Mouse (Mus musculus): ENCODE measurements at regions not wholly inside any gene's neighbourhood (a gene's known extent, or its start where the extent isn't known, plus 50 kb on each side); places are given as distances from the start of the nearest gene placed in this dataset.

DNA sequence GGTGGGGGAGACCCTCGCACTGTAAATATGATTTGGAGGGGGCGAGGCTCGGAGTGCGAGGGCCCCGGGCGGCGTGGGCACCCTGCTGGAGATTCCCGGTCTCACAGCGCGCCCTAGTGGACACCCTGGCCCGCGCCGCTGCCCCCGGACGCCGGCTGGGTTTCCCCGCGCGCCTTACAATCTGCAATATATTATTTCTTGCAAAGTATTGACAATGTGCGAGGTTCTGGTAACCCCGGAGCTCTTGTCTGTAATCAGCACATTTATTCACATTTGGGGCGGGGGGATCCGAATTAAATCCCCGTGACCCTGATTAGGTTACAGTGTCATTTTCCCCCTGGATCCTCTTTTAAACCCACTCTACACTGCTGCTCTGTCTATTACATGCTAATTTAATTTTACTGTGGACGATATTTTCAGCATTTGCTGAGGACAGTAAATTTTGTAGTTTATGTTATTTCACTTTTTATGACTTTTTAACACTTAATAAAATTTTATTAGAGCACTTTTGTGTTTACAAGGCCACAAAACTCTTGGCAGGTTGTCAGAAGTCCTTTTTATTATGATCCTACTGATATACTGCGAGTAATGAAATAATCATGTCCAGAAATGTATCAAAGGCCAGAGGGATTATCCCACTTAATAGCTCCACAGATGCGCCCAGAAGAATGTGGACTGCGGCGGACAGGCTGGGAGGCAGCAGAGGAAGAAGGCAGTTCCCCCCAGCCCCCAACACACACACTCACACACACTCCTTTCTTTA lies 312.6 kb downstream of the Mtx2 start:
- CTCF ChIA-PET = interaction anchor here (0.5 kb wide), 1 partner anchor 178 kb away, joined by 4 read pairs; no protein-coding TSS in a partner anchor

DNA sequence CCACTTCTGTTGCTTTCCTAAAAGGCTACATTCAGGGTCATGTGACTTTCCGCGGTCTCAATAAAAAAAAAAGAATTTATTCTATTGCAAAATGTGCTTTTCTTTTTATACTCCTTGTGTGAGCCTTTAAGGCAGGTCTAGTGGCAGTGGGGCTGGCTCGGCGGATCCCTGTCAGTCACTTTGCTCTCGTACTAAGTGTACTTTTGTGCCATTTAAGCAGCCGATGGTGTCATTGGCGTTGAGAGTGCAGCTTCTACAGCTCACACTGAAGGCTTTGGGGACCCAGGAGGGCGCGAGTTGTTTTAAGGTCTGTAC lies 313.1 kb downstream of the Mtx2 start:
- CTCF ChIA-PET = interaction anchor here (0.5 to 0.7 kb wide), 2 partner anchors 17 to 179 kb away, joined by 3 to 4 read pairs; no protein-coding TSS in a partner anchor

DNA sequence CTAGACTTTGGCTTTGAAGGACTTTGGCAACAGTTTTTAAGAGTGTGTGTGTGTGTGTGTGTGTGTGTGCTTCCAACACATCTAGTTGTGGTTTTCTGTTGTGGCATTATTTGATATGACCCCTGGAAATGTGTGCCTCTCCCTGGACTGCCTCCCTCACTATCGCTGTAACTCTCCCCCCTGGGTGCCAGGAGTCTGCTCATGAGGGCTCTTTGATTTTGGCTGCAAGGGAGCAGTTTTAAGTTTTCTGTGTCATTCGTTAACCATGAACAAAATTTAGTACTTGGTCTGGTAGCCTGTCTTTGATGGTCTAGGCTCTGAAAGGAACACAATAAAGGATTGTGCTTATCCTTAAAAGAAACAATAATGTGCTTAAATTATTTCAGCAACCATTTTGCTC lies 313.9 kb downstream of the Mtx2 start:
- CTCF ChIA-PET = no interaction called here

DNA sequence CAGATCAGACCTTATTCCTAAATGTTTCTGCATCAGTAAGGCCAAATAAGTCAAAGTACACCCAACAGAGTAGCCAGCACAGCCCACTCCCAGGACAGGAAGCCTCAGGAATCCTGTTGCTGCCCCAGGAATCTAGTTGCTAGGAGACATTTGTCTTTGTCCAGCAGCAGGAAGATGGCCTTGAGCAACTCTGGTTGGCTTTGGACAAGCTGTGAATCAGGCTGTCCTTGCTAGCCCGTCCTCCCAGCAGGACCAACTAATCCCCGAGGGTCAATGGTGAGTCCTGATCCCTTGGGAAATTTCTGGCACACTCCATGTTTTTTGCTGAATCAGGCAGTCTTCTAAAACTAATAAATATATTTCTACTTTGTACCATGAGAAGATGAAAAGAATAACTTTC lies 317.1 kb downstream of the Mtx2 start:
- CTCF ChIA-PET = no interaction called here

DNA sequence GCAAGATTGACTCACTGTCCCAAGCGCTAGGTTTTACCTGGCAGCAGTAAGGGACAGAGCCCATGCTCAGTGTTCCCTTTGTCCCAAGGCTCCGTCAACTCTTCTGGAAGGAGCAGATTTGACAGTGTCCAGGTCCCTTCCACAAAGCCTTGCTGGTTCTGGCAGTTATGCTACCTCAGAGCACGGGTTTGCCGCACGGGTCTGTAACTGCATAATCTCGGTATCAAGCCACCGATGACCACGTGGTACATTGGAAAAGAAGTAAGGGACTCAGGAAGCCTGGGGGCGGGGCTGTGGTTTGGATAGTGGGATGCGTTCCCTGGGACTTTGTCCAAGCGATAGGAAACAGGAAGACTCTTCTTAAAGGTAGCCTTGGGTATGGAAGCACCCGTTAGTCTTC lies 319.3 kb downstream of the Mtx2 start:
- CTCF ChIA-PET = no interaction called here

DNA sequence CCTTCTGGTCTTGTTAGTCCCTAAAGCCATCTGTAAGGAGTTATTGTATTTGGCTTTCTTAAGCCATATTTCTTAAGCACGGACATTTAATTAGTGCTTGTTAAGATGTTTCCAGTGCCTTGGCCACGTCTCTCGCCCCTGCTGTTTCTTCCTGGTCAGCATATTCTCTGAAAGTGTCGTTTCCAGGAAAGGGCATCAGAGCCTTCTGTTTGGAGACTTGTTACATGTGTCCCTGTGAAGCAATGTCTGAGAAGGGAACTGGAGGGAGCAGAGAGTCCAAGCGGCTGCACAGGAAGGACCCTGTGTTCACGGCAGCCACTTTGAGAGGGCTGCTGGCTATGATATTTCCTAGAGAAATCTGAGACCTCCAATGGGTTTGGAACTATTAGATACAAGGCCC lies 320.7 kb downstream of the Mtx2 start:
- CTCF ChIA-PET = no interaction called here

DNA sequence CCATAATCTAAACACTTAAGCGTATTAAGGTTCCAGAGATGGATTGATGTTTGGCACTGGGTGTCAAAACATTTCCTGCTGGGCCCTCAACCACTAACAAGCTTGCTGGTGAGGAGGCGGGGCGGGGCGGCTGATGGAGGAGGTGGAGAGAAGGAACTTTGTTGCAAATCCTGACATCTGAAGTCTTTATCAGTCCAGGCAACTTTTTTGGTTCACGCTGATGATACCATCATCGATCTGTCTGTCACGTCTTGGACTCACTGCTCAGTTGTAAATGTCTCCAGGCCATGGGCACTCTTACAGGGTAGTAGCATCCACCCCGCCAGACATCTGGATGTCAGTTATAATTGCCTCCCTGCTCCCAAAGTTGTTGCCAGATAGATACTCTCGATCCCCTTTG lies 321.8 kb downstream of the Mtx2 start:
- CTCF ChIA-PET = no interaction called here

DNA sequence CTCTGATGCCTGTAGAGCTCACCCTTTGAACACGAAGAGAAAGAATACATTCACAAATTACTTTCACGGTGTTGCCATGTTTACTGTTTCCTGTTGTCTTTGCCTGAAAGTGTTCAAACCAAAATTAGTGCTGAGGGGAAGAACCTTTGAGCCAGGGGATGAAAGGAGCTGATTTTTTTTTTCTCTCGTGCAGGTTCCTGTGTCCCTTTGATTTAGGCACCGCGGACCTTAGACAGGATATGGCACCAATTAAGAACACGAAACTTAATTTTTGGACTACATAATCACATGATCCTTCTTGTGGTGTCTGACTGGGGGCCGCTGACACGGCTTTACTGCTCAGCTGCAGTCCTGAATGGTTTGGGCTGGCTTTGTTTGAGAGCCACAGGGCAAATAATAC lies 322.4 kb downstream of the Mtx2 start:
- CTCF ChIA-PET = no interaction called here

DNA sequence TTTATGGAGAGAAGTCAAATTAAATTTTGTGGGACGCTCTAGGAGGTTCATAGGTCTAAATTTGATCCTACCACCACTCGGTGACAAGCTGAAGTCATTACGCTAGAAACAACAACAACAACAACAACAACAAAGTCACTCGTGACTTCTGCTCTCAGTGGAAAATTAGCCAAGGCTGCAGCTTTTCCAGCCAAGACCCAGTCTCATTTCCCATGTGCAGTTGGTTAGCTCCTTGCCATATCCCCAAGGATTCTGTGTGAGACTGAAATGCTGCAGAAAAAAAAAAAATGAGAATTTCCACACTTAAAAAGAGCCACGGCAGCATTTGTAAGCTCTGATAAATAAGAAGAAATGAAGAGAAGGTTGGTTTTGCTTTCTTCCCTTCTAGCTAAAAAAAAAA lies 323.4 kb downstream of the Mtx2 start:
- CTCF ChIA-PET = interaction anchor here (0.5 kb wide), 1 partner anchor 118 kb away, joined by 10 read pairs; no protein-coding TSS in a partner anchor

DNA sequence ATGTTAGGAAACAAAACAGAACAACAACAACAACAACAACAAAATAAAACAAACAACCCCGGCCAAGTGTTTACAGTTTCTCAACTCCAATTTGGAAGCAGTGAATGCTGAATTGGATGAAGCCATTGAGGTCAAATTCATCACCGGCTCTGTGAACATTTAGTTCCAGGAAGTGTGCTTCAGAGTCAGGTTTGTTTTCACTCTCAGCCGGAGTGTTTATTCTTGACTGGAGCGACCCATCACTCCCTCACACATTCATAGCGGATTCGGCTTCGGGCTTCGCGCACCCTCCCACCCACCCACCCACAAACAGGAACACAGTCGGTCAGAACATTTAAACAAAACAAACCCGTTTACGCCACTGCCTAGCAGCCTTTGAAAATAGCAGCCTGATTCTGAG lies 324.0 kb downstream of the Mtx2 start:
- CTCF ChIA-PET = interaction anchor here (0.5 kb wide), 1 partner anchor 117 kb away, joined by 10 read pairs; no protein-coding TSS in a partner anchor

DNA sequence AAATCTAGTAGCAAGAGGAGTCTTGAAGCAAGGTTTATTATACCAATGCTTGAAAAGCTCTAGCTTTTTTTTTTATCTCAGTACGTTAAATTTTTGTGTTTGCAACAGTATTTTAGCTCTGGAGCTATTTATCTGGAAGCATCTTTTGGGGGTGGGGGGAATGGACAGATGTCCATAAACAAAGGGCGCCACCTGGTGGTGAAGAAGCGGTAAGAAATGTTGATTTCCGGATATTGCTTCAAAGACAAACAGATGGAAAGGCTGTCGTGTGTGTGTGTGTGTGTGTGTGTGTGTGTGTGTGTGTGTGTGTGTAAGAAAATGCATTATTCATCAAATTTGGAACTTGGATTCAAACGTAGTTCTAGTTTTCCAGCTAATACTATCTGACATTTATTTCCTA lies 325.4 kb downstream of the Mtx2 start:
- CTCF ChIA-PET = interaction anchor here (0.5 to 0.8 kb wide), 5 partner anchors 84 to 1753 kb away, joined by 3 to 7 read pairs (median 3); no protein-coding TSS in a partner anchor

DNA sequence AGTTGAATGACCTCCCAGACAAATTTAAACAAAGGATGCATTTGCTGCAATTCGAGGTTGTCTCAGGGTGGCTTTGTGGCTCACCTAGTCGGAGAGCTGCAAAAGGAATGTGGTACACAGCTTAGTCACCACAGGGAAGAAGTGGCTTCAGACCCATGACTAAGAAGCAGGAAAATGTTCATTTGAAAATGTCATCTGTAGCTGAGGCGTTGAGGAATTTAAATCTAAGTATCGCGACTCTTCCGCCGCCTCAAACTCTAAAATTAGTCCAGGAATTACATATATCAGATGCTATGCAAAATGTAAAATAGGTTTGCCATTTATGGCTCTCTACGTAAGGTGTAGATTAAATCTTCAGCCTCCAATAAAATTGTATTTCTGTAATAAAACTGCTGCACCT lies 325.9 kb downstream of the Mtx2 start:
- CTCF ChIA-PET = interaction anchor here (0.6 kb wide), 1 partner anchor 97 kb away, joined by 3 read pairs; no protein-coding TSS in a partner anchor

DNA sequence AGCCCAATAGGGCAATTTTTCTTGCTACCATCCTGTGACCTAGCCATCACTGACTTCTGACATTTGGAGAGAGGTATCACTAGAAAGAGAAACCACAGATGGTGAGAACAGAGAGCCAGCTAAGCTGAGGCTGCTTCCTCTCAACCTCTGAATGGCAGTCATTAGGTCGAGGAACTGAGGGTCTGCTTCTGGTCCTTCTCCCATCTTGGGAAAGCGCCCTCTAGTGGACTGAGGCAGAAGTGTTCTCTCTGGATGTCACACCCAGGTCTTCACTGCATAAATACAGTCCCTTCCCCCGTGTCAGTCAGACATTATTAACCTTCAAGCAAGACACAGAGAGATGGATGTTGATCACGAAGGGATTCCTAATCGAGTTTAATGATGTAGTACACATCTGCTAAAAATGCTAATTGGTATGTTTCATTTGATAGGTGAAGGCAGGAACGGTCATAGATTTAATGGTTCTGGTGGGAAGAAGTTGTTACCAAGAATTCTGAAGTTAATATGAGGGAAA lies 326.9 kb downstream of the Mtx2 start:
- CTCF ChIA-PET = no interaction called here

DNA sequence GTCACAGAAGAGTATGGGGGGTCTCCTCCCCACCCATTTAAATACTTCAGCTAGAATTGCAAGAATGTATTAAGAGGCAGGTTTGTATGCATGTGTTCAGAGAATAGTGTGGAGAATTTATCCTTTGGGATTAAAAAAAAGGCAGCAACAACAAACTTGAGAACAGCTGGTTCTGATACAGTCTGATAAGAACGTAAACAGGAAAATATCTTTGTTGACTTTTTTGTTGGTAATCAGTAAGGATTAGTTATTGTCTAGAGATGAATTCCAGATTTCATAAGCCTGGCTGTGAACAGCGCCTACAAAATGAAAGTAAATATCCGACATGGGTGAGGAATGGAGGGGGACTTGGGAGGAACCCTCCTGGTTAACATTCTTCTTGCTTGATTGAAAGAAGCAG lies 328.8 kb downstream of the Mtx2 start:
- CTCF ChIA-PET = no interaction called here

DNA sequence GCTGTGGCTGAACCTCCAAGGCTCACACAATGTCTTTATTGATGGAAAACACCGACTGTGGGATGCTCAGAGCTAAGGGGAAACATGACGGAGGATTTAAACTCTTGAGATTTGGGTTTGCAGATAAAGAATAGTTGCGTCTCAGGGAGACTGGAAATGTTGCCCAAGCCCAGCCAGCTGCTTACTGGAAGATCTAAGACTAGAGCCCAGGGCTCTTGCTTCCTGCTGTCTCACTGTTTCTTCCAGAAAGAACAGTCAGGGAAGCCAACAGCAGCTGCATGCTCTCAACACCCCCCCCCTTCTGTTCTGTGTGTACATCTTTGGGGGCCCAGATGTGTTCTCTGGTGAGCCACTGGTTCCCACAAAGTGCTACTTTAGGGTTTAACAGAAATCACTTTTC lies 333.0 kb downstream of the Mtx2 start:
- CTCF ChIA-PET = no interaction called here

DNA sequence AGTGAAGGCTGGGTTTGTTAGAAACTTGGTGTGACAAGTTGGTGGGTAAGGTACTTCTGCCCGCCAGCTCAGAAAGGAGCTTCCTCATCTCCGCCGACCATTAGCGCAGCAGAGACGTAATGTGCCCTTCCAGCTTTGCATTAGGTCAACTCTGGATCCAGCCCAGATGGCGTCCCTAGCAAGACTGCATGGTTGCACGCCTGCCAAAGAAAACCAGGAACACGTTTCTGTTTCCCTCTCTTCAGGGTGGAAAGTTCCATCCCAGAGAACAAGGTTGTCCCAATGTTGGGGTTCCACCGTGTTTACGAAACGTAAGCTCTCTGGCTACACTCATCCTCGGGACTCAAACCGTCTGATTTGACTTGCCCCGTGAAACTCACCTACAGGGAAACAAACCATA lies 335.5 kb downstream of the Mtx2 start:
- CTCF ChIA-PET = no interaction called here

DNA sequence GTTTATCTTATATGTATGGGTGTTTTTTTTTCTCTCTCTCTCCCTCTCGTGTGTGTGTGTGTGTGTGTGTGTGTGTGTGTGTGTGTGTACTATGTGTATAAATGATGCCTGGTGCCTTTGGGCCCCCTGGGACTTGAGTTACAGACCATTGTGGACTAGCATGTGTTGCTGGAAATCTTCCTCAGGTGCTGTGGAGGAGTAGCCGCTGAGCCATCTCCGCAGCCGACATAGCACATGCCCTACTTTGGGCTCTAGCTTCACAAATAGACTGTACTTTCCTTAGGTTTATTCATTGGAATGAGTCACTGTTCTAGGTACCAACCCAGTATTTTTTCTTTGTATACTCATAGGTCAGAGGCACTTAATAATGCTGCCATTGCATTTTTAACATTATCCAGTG lies 339.4 kb downstream of the Mtx2 start:
- CTCF ChIA-PET = no interaction called here

DNA sequence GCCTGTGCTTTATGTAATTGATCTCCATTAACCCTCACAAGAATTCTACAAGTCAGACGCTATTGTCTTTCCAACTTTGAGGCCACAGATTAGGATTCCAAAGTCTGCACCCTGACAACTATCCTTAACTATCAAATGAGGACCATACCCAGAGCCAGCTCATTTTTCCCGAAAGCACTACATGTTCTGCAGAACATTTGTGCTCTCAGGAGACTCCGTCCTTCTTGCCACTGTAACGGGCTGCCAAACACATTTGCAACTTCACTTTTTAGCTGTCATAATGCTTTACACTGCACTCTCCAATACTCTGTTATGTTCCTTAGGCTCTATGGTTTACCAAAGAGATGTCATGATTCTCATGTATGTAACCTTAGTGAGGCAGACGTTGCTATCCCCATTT lies 350.7 kb downstream of the Mtx2 start:
- CTCF ChIA-PET = no interaction called here

DNA sequence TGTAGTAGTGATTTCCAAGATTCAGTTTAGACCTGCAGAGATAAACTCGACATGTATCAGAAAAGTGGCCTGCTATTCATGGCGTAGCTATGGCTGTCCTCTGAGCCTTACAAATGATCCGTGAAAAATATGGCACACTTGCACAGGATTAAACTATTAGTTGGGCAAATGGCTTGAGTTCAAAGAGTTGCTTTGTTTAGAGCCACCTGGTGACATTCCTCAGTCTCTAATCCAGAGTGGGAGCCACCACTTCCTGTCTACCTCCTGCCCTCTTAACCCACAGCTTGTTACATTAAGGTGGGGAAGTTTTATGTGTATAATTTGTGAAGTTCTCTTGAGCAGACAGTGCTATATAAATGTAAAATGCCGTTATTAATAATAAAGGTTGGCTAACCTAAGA lies 357.7 kb downstream of the Mtx2 start:
- CTCF ChIA-PET = no interaction called here

DNA sequence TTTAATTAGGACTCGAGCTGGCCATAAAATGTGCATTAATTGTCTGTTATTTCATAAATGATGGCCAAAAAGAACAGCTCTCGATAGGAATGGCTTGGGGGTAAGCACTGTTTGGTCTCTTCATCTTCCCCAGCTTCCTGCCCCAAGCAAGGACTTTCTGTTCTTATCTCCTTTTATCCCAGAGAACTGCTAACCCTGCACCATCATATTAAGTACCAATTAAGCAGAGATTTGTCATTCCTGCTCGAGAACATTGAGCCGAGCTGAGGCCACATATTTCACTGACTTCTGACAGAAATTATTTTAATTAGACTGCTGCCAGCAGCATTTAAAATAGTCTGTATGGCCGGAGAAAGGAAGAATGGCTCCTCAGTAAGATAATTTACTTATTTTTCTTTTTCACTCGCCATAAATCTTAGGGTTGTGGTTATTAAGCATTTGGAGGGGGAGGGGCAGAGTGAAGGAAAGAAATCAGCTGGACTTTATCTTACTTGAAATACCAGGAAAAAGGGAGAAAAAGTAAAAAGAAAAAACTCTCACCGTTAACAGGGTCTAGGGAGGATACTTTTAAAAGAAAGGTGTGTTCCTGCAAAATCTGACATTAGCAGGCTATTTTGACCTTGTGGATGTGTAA lies 377.1 kb downstream of the Mtx2 start:
- CTCF ChIA-PET = no interaction called here

DNA sequence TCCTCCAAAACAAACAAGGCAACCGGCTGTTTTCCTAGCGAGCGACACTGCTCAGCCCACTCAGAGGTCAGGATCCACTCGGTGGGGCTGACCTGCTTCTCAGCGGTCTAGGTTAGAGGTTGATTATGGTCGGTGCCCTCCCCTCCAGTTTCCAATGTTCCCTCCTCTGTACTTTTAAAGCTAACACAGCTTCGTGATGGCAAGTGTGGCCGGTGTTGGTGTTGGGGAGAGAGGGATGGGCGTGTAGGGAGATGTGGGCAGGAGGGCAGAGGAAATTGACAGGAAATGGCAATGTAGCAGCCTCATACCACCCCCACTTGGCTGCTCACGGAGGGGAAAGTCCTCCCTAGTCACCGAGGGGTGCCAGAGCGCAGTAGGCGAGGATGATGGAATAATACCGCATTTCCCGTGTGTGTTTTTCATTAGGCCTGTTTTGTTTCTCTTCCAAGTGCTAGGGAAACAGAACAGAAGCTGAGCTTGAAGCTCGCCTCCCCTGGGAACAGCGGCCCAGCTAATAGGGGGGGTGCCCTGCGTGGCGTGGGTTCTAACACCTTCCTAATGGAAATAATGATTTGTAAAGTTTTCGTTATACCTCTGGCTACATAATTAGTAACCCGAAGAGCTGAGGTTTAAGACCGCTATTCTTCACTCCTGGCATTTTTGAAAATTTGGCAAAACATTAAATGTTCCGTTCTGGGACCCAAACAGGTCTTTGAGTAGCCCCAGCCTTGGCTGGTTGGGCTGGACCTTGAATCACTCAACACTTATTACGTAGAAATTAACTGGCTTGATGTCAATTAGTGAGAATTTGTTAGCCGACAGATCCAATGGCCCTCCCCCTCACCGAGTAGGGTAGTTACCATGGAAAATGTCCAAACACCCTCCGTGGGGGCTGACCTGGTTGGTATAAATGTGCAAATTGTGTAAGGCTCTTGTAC lies 383.5 kb downstream of the Mtx2 start:
- CTCF ChIA-PET = no interaction called here

DNA sequence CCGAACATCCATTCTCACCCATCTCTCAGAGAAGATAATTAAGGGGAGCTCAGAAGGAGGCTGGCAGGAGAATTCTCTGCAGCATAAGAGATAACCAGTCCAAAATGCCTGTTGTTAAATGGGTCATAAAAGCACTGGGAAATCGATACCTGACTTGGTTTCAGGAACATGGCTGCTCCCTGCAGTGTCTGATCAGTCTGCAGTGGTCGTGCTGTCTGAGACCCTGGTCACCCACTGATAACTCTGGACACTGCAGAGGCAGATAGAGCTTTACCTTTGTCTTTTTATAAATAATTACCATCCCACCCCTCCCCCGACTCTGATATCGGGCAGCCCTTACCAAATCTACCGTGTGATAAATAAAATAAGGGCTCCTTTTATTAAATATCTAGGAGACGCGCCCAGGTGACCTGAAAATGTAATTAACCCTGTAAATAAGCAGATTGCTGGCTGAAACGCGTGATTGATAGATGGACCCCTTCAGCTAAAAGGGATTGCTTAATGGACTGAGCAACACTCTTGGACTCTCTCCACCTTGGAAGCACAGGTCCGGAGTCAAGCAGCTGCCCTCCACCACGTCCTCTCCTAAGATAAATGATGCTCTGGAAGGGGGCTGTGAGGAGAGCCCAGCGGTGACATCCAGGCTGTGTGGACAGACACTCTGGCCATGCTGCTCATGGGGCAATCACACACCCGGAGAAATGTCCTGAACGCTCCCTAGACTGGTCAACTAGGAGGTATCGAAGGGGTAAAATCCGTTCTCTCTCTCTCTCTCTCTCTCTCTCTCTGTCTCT lies 384.4 kb downstream of the Mtx2 start:
- CTCF ChIA-PET = no interaction called here

Measured in spleen, embryonic (tissue).